Mouse (Mus musculus): ENCODE data around the gene Shh. TPM values are rescaled to one million over a fixed set of nuclear protein-coding genes. Genes with fewer than 3 reads are reported as not detected.

Gene Shh
- total RNA-seq (2014; rRNA removed) (1.4 and 3.2 TPM in 2 replicates), polyA plus RNA-seq (2015; fragmentation: Nextera tagmentation; extraction: Ambion mirVana) (0.83 and 0.86 TPM in 2 replicates)

DNA sequence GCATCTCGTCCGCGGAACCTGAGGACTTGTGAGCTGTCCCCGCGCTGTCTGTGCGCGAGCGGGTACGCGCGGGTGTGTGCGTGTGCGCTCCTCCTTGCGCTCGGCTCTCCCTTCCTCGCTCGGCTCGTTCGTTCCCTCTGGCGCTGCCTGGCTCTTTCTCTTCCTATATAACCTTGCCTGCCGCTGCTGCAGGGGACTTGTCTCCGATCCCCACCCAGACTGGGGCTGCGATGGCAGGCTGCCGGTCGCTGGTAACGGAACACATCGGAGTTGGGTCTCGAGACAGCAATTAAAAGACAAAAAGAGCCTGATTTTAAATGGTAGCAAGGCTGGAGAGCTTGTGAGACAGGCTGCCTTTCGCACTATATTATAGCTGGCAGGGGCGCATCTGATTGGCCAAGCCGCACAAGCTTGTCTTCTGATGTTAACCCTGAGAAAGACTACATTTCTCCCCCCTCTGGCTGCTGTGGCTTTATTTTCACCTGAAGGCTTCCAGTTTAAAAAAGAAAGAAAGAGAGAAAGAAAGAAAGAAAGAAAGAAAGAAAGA lies at the start of gene Shh:
TSS of gene Shh (minus strand) at position 497 of the 547 bp plus-strand sequence.
- Histone ChIP-seq H3K4me2 (ENCODE audit: low read depth, low read length, poor library complexity, severe bottlenecking) (peak within 1 kb of the TSS; percentile 89), H3K4me3 (ENCODE audit: low read depth, low read length) (peak within 1 kb of the TSS; percentile 59), H3K4me1 (ENCODE audit: insufficient read depth, low read length) (peaks cover 4% of the 10 kb centered on the region; the same call in 1 of the 2 replicates), H3K9ac (replicated peaks; ENCODE audit: low read length, poor library complexity, severe bottlenecking) (peak within 1 kb of the TSS; percentile 44), H3K27me3 (ENCODE audit: insufficient read depth, low read length) (peaks cover 51% of the 10 kb centered on the region), H3K27ac (ENCODE audit: low read depth, low read length) (peak within 1 kb of the TSS; percentile 55), H3K36me3 (ENCODE audit: insufficient read depth, low read length) (no peaks in the 10 kb centered on the region), H3K9me3 (ENCODE audit: low read length) (no peaks in the 10 kb centered on the region)
- no peak for TF ChIP-seq CTCF (IDR thresholded peaks at IDR 0.05)
- peak; percentile 55; the same call in 1 of the 2 replicates for ATAC-seq (ENCODE audit: low FRiP score)
- peak; percentile 65 for DNase-seq (ENCODE audit: low spot score)
- under 1% methylated on average over 29 of the region's 31 CpGs for WGBS

DNA sequence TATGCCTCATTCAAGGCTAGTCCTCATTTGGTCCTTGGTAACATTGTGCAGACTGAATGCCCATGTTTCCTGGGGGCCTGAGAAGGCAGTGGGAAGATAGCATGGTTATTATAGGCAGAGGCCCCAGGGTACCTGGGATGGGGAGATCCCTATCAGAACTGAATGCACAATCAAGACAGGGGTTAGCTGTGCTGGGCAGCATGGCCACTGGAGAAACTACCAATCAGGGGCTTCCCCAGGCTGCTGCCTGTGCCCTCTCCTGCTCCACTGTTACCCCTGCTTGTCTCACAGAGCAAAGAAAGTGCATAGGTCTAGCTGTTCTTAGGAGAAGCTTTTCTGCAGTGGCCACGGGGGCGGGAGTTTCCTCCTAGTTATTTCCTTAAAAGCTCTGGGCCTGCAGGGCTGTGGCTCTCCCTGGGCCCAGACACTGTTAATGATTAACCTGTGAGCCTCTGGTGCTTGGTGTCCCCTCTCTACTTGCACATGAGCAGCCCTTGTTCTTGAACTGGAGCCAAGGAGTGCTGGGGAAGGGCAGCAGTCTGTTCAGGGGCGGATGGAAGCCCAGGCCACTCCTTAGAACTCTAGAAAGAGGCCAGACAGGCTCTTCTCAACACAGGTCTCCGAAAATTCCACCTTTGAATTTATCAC lies 33.9 kb upstream of the Shh start:
- Histone ChIP-seq H3K9me3 (ENCODE audit: low read length) (no peaks in the 10 kb centered on the region), H3K27ac (ENCODE audit: low read depth, low read length) (no peak overlapping the region), H3K27me3 (ENCODE audit: insufficient read depth, low read length) (no peaks in the 10 kb centered on the region), H3K36me3 (ENCODE audit: insufficient read depth, low read length) (no peaks in the 10 kb centered on the region), H3K4me2 (ENCODE audit: low read depth, low read length, poor library complexity, severe bottlenecking) (no peak overlapping the region), H3K4me1 (ENCODE audit: insufficient read depth, low read length) (no peaks in the 10 kb centered on the region), H3K4me3 (ENCODE audit: low read depth, low read length) (no peak overlapping the region), H3K9ac (replicated peaks; ENCODE audit: low read length, poor library complexity, severe bottlenecking) (no peak overlapping the region)
- TF ChIP-seq CTCF (IDR thresholded peaks at IDR 0.05): no peak
- DNase-seq (ENCODE audit: low spot score) (no peak), ATAC-seq (ENCODE audit: low FRiP score) (no peak)
- WGBS: 71% methylated on average over 4 of the region's 4 CpGs

DNA sequence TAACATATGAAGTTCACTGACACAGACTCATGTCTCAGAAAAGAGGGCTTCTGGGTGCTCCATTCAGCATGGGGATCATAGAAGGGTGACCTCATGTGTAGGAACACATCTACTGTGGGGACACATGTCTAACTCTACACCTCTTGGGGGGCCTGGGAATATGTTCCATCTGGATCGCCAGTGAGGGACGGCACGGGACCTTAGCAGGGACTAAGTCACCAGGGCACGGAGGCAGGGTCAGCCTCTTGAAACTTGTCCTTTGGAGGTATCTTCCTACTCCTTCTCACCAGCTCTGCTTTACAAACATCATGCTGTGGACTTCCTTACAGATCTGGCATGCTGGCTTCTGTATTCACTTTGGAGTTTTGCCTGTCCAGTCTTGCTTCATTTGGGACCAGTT lies 31.8 kb upstream of the Shh start:
- Histone ChIP-seq H3K9ac (replicated peaks; ENCODE audit: low read length, poor library complexity, severe bottlenecking) (no peak overlapping the region), H3K36me3 (ENCODE audit: insufficient read depth, low read length) (no peaks in the 10 kb centered on the region), H3K4me3 (ENCODE audit: low read depth, low read length) (no peak overlapping the region), H3K9me3 (ENCODE audit: low read length) (no peaks in the 10 kb centered on the region), H3K4me1 (ENCODE audit: insufficient read depth, low read length) (no peaks in the 10 kb centered on the region), H3K27ac (ENCODE audit: low read depth, low read length) (no peak overlapping the region), H3K27me3 (ENCODE audit: insufficient read depth, low read length) (no peaks in the 10 kb centered on the region), H3K4me2 (ENCODE audit: low read depth, low read length, poor library complexity, severe bottlenecking) (no peak overlapping the region)
- 92% methylated on average over 4 of the region's 4 CpGs for WGBS
- TF ChIP-seq CTCF (IDR thresholded peaks at IDR 0.05): no peak
- ATAC-seq (ENCODE audit: low FRiP score) (no peak), DNase-seq (ENCODE audit: low spot score) (no peak)

GRCm38 (mm10) chr5:28495712-28496650 lies 28.9 kb upstream of the Shh start:
- Histone ChIP-seq H3K9ac (replicated peaks; ENCODE audit: low read length, poor library complexity, severe bottlenecking) (no peak overlapping the region), H3K4me1 (ENCODE audit: insufficient read depth, low read length) (no peaks in the 10 kb centered on the region), H3K4me3 (ENCODE audit: low read depth, low read length) (no peak overlapping the region), H3K9me3 (ENCODE audit: low read length) (no peaks in the 10 kb centered on the region), H3K27ac (ENCODE audit: low read depth, low read length) (no peak overlapping the region), H3K4me2 (ENCODE audit: low read depth, low read length, poor library complexity, severe bottlenecking) (no peak overlapping the region), H3K36me3 (ENCODE audit: insufficient read depth, low read length) (no peaks in the 10 kb centered on the region), H3K27me3 (ENCODE audit: insufficient read depth, low read length) (no peaks in the 10 kb centered on the region)
- 91% methylated on average over 3 of the region's 3 CpGs for WGBS
- no peak for DNase-seq (ENCODE audit: low spot score)
- no peak for TF ChIP-seq CTCF (IDR thresholded peaks at IDR 0.05)
- no peak for ATAC-seq (ENCODE audit: low FRiP score)

GRCm38 (mm10) chr5:28493550-28493949 lies 26.5 kb upstream of the Shh start:
- Histone ChIP-seq H3K27me3 (ENCODE audit: insufficient read depth, low read length) (no peaks in the 10 kb centered on the region), H3K9me3 (ENCODE audit: low read length) (no peaks in the 10 kb centered on the region), H3K4me3 (ENCODE audit: low read depth, low read length) (no peak overlapping the region), H3K4me2 (ENCODE audit: low read depth, low read length, poor library complexity, severe bottlenecking) (no peak overlapping the region), H3K27ac (ENCODE audit: low read depth, low read length) (no peak overlapping the region), H3K4me1 (ENCODE audit: insufficient read depth, low read length) (no peaks in the 10 kb centered on the region), H3K36me3 (ENCODE audit: insufficient read depth, low read length) (no peaks in the 10 kb centered on the region), H3K9ac (replicated peaks; ENCODE audit: low read length, poor library complexity, severe bottlenecking) (no peak overlapping the region)
- no peak for ATAC-seq (ENCODE audit: low FRiP score)
- no peak for TF ChIP-seq CTCF (IDR thresholded peaks at IDR 0.05)
- DNase-seq (ENCODE audit: low spot score): no peak
- 75% methylated on average over 3 of the region's 3 CpGs for WGBS

All from midbrain, postnatal 0 days (tissue).